Mouse (Mus musculus) forebrain, embryonic 14.5 days (tissue): ENCODE measurements around the gene Tmco1. TPM values are rescaled to one million over a fixed set of nuclear protein-coding genes. Genes with fewer than 3 reads are reported as not detected.

Experiments
- ATAC-seq: fragments of 200-750 bp; cut with Nextera tagmentation; 2 replicates; pipeline ENCODE4 v1.8.0; 2017; ENCODE audit warnings: mild to moderate bottlenecking, moderate library complexity
- DNase-seq: peaks from one replicate; pipeline ENCODE4 v3.0.0-alpha.2; 2015; ENCODE audit warnings: low spot score
- H3K27ac ChIP-seq: fragments of 300-500 bp; sonication (generic); 2 replicates; pipeline ENCODE4 v1.5.1; 2014; ENCODE audit warnings: low read depth, mild to moderate bottlenecking, control low read depth, low read length, moderate library complexity
- H3K27me3 ChIP-seq: fragments of 300-500 bp; sonication (generic); replicated peaks from 2 replicates; pipeline ENCODE4 v1.6.1; 2014; ENCODE audit warnings: low read length, control low read depth, mixed read lengths; ENCODE audit not compliant: control insufficient read depth, insufficient read depth
- H3K36me3 ChIP-seq: fragments of 300-500 bp; sonication (generic); 2 replicates; pipeline ENCODE4 v1.6.1; 2014; ENCODE audit warnings: low read length, control low read depth; ENCODE audit not compliant: control insufficient read depth, insufficient read depth
- H3K4me1 ChIP-seq: fragments of 300-500 bp; sonication (generic); 2 replicates; pipeline ENCODE4 v1.6.1; 2014; ENCODE audit warnings: antibody characterized with exemption, low read length, control low read depth; ENCODE audit not compliant: control insufficient read depth, insufficient read depth
- H3K4me2 ChIP-seq: fragments of 300-500 bp; sonication (generic); 2 replicates; pipeline ENCODE4 v1.6.1; 2014; ENCODE audit warnings: mild to moderate bottlenecking, control low read depth, low read length
- H3K4me3 ChIP-seq: fragments of 300-500 bp; sonication (generic); 2 replicates; pipeline ENCODE4 v1.5.1; 2014; ENCODE audit warnings: low read depth, low read length, control low read depth
- H3K9ac ChIP-seq: fragments of 300-500 bp; sonication (generic); 2 replicates; pipeline ENCODE4 v1.6.1; 2014; ENCODE audit warnings: mild to moderate bottlenecking, low read length, control low read depth, moderate library complexity
- H3K9me3 ChIP-seq: fragments of 300-500 bp; sonication (generic); replicated peaks from 2 replicates; pipeline ENCODE4 v1.6.1; 2016; ENCODE audit warnings: low read length, control low read depth, mixed read lengths; ENCODE audit not compliant: control insufficient read depth
- WGBS: fragments of 180-500 bp; shearing (Covaris S2); extraction: QIAGEN DNeasy Blood & Tissue Kit; methylation state at CpG from one replicate; pipeline ENCODE4 v1.1.7; 2014; 5-methylcytosine and 5-hydroxymethylcytosine counted together
- polyA plus RNA-seq: library from polyadenylated mRNA; unstranded; fragments of >200 nt; fragmentation: Nextera tagmentation; extraction: Ambion mirVana; gene quantifications from 2 replicates; pipeline ENCODE4 v1.2.1, GENCODE M21; 2014

Tmco1 gene
- 81.7 and 84.0 TPM in 2 replicates for polyA plus RNA-seq

DNA sequence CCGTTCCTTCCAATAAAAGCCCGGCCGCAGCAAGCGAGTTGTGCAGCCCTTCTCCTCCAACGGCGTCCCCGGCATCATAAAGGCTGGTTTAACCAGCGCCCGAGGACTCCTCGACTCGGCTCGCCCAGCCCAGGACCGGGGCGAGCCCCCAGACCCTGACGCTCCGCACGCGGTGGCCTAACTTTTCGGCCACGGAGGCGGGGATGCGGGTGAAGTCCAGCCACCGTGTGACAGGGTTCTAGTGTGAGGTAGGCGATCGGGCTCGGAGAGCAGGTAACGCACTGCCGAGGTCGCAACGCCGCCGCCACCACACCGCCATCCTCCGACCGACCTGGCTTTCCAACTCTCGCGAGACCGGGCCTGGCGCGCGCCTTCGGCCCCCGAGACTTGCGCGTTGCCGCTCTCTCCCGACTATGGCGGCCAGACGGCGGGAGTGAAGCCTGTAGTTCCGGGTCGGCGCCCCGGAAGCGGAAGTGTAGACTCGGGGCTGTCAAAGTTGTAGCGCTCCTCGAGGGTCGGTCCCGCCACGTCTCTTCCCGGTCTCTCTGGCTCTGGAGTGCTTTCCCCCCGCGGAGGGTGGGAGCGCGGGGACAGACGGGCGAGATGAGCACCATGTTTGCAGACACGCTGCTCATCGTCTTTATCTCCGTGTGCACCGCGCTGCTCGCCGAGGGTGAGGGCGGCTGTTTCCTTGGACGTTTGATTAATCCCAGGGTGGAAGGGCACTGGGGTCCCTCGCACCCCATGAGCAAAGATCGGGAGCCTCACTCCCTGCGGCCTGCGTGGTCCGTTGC lies at the start of gene Tmco1:
TSS of gene Tmco1 (plus strand) at position 118 of the 794 bp plus-strand sequence.
- no peaks in the 10 kb centered on the region for H3K27me3 ChIP-seq
- 0 out of 2 replicates have a peak, but pooled peaks cover 2% of the 10 kb centered on the region for H3K36me3 ChIP-seq
- peak within 1 kb of the TSS; percentile 55 for H3K4me3 ChIP-seq
- DNase-seq: peak; percentile 98
- peak; percentile 99 for ATAC-seq
- no peaks in the 10 kb centered on the region for H3K9me3 ChIP-seq
- H3K27ac ChIP-seq: peak within 1 kb of the TSS; percentile 96
- WGBS: under 1% methylated on average over 81 of the region's 82 CpGs
- peak within 1 kb of the TSS; percentile 92 for H3K9ac ChIP-seq
- peaks cover 4% of the 10 kb centered on the region for H3K4me1 ChIP-seq
- peak within 1 kb of the TSS; percentile 83 for H3K4me2 ChIP-seq

GRCm38 (mm10) chr1:167259702-167260101 lies 48.5 kb upstream of the Tmco1 start:
- Histone ChIP-seq H3K9ac (no peak overlapping the region), H3K36me3 (no peaks in the 10 kb centered on the region), H3K27ac (no peak overlapping the region), H3K4me2 (no peak overlapping the region), H3K27me3 (no peaks in the 10 kb centered on the region), H3K4me3 (no peak overlapping the region), H3K4me1 (no peaks in the 10 kb centered on the region), H3K9me3 (0 out of 2 replicates have a peak, but pooled peaks cover 2% of the 10 kb centered on the region)
- no peak for DNase-seq
- 77% methylated on average over 10 of the region's 10 CpGs for WGBS
- no peak for ATAC-seq

DNA sequence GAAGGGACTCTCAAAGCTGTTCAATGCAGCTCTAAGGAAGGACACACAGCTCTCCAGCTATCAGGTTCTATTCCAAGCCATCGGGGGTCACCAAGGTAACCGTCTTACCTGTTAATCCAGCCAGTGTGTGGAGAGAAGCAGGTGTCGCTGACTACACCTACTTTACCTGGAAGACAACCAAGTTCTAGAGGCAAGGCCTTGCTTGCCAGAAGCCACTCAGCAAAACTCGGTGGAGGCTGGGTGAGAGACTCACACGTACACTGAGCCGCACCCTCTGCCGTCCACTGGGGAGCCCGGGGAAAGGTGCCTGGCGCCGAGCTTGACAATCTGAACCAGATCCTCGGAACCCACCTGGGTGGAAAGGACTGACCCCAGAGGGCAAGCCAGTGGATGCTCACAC lies 46.4 kb upstream of the Tmco1 start:
- H3K27me3 ChIP-seq: no peaks in the 10 kb centered on the region
- H3K27ac ChIP-seq: no peak overlapping the region
- no peak for ATAC-seq
- H3K4me2 ChIP-seq: no peak overlapping the region
- WGBS: 93% methylated on average over 11 of the region's 11 CpGs
- H3K36me3 ChIP-seq: no peaks in the 10 kb centered on the region
- H3K9me3 ChIP-seq: 0 out of 2 replicates have a peak, but pooled peaks cover 2% of the 10 kb centered on the region
- H3K4me1 ChIP-seq: no peaks in the 10 kb centered on the region
- DNase-seq: no peak
- no peak overlapping the region for H3K4me3 ChIP-seq
- H3K9ac ChIP-seq: no peak overlapping the region

- no peak for DNase-seq
- H3K36me3 ChIP-seq: no peaks in the 10 kb centered on the region
- no peak overlapping the region for H3K4me3 ChIP-seq
- H3K4me2 ChIP-seq: no peak overlapping the region
- no peaks in the 10 kb centered on the region for H3K4me1 ChIP-seq
- WGBS: 74% methylated on average over 10 of the region's 10 CpGs
- H3K9ac ChIP-seq: no peak overlapping the region
- H3K27me3 ChIP-seq: no peaks in the 10 kb centered on the region
- H3K27ac ChIP-seq: no peak overlapping the region
- 0 out of 2 replicates have a peak, but pooled peaks cover 2% of the 10 kb centered on the region for H3K9me3 ChIP-seq
- no peak for ATAC-seq
Measured at GRCm38 (mm10) chr1:167262489-167263041, 45.6 kb upstream of the Tmco1 start.

DNA sequence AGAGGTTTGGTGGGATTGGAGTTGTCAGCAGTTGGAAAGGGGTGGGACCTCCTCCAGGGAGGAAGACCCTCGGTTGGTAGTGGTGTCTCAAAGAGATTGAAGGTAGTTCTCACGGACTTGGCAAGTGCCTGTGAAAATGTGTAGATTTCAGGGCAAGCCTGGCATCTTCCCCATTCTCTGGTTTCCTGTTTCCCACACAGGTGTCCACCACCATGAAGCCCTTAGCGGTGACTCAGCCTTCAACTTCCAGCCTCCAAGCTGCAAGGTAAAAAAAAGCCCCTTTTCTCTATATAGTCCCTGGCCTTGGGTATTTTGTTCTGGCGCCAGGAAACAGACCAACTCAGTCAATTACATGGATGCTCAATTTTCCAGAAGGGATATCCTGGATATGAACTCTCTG lies 42.8 kb upstream of the Tmco1 start:
- Histone ChIP-seq H3K4me2 (no peak overlapping the region), H3K27ac (no peak overlapping the region), H3K9ac (no peak overlapping the region), H3K9me3 (no peaks in the 10 kb centered on the region), H3K4me3 (no peak overlapping the region), H3K27me3 (no peaks in the 10 kb centered on the region), H3K36me3 (no peaks in the 10 kb centered on the region), H3K4me1 (peaks cover 12% of the 10 kb centered on the region)
- DNase-seq: no peak
- no peak for ATAC-seq
- WGBS: 87% methylated on average over 4 of the region's 4 CpGs

GRCm38 (mm10) chr1:167266720-167267119 lies 41.5 kb upstream of the Tmco1 start:
- DNase-seq (no peak), ATAC-seq (no peak)
- Histone ChIP-seq H3K27ac (no peak overlapping the region), H3K27me3 (no peaks in the 10 kb centered on the region), H3K4me3 (no peak overlapping the region), H3K9ac (no peak overlapping the region), H3K4me2 (no peak overlapping the region), H3K36me3 (no peaks in the 10 kb centered on the region), H3K9me3 (no peaks in the 10 kb centered on the region), H3K4me1 (peaks cover 25% of the 10 kb centered on the region)
- 82% methylated on average over 3 of the region's 3 CpGs for WGBS

- Histone ChIP-seq H3K4me1 (peaks cover 28% of the 10 kb centered on the region), H3K9me3 (no peaks in the 10 kb centered on the region), H3K27ac (no peak overlapping the region), H3K4me3 (no peak overlapping the region), H3K27me3 (no peaks in the 10 kb centered on the region), H3K36me3 (no peaks in the 10 kb centered on the region), H3K9ac (no peak overlapping the region), H3K4me2 (no peak overlapping the region)
- DNase-seq (no peak), ATAC-seq (no peak)
- WGBS: 90% methylated on average over 9 of the region's 9 CpGs
Measured at GRCm38 (mm10) chr1:167268360-167269063, 39.7 kb upstream of the Tmco1 start.

DNA sequence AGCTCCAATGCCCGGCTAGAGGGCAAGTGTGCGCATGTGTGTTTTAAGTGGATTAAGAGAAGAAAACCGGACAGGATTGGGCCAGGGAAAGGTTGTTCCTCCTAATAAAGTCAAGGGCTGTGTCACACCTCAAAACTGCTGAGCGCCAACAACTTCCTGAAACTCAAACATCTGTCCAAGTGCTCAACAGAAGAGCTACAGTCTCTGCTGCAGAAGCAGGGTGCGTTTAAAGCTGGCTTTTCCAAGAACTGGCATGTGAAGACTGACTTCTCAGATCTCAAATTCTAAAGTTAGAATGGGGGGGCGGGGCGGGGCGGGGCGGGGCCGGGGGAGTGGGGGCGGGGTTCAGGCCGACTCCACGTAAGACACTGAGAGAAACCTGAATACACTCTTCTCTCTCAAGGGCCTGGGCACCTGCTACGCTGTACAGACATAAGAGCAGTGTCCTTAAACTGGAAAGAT lies 38.8 kb upstream of the Tmco1 start:
- Histone ChIP-seq H3K4me1 (peaks cover 32% of the 10 kb centered on the region), H3K36me3 (no peaks in the 10 kb centered on the region), H3K4me3 (no peak overlapping the region), H3K27ac (peak overlapping the region; percentile 81), H3K4me2 (peak overlapping the region; percentile 51; the same call in 1 of the 2 replicates), H3K9me3 (no peaks in the 10 kb centered on the region), H3K27me3 (no peaks in the 10 kb centered on the region), H3K9ac (no peak overlapping the region)
- WGBS: 32% methylated on average over 14 of the region's 14 CpGs
- ATAC-seq (peak; percentile 11; the same call in 1 of the 2 replicates), DNase-seq (no peak)
